Mouse (Mus musculus): Measurements from ENCODE around the gene Rab33b. TPM values are rescaled to one million over a fixed set of nuclear protein-coding genes. Genes with fewer than 3 reads are reported as not detected.

Gene Rab33b
- total and polyA plus RNA-seq, 2 experiments = 4.7 to 7.3 TPM

DNA sequence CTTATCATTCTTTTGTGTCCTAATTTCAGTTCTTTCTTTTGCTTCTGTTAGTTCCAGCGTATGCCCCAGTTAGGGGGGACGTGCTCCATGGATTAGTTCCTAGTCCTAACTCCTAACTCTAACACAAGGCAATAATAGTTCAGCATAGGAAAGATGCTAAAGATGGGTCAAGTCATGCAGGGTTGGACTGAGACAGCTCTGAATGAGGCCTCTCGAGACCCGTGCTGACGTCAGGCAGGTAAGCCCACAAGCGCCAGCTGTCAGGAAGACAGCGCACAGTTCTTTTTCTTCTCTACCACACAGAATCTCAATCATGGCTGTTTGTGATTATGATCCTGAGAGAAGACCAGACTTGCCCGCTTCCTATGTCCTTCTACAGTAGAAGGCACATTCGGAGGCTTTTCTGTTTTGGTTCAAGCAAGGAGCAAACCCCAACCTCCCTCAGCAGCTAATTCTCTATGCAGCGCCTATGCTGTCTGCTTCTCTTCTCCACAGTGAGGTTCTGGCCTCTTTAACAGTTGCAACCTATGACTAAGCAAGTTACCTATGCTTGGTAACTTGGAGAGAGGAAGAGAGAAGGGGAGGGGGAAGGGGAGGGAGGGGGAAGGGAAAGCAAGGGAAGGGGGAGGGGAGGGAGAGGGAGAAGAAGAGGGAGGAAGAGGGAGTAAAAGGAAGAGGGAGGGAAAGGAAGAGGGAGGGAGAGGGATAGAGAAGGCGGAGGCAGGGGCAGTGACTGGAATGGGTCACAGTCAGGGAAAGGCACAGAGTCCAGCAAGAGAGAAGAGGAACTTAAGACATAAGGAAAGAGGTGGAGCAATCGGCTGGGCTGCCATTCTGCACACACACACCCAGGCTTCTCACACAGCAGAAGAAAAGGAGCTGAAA lies 34.4 kb downstream of the Rab33b start:
- Histone ChIP-seq H3K9ac (ENCODE audit: low read depth, low read length) (no peak overlapping the region), H3K4me1 (ENCODE audit: control insufficient read depth, insufficient read depth, low read length) (no peaks in the 10 kb centered on the region), H3K4me3 (ENCODE audit: insufficient read depth, low read depth, low read length) (no peak overlapping the region), H3K27ac (replicated peaks; ENCODE audit: insufficient read depth, low read depth, low read length) (no peak overlapping the region), H3K79me2 (ENCODE audit: control insufficient read depth, insufficient read depth, low read length) (no peaks in the 10 kb centered on the region), H3K27me3 (ENCODE audit: control insufficient read depth, insufficient read depth, low read length) (no peaks in the 10 kb centered on the region), H3K36me3 (ENCODE audit: control insufficient read depth, insufficient read depth, low read length) (no peaks in the 10 kb centered on the region)
- no peak for DNase-seq (ENCODE audit: extremely low read depth, low read depth, low spot score)
- no peak for TF ChIP-seq CTCF (IDR thresholded peaks at IDR 0.05; ENCODE audit: low read depth, low read length)
- TF ChIP-seq POLR2A (IDR thresholded peaks at IDR 0.05; ENCODE audit: extremely low read depth, insufficient read depth, low read length) = no peak
- WGBS = 93% methylated on average over 12 of the region's 12 CpGs

DNA sequence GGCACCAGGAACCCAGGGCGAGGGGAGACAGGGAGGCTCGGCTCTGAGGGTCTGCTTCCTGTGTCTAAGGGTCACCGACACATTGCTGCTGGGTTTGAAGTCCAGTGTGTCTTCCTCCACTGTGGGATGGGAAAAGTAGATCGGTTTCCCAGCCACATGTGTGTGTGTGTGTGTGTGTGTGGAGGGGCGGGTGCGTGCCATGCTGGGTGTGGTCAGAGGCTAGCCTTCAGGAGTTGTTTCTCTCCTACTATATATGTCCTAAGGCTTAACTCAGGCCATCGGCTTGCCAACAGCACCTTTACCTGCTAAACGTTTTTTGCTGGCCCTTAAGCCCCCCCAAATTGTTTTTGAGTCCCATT lies 35.0 kb downstream of the Rab33b start:
- no peaks in the 10 kb centered on the region for H3K4me1 ChIP-seq (ENCODE audit: control insufficient read depth, insufficient read depth, low read length)
- no peak overlapping the region for H3K4me3 ChIP-seq (ENCODE audit: insufficient read depth, low read depth, low read length)
- no peak for DNase-seq (ENCODE audit: extremely low read depth, low read depth, low spot score)
- no peak overlapping the region for H3K9ac ChIP-seq (ENCODE audit: low read depth, low read length)
- no peaks in the 10 kb centered on the region for H3K27me3 ChIP-seq (ENCODE audit: control insufficient read depth, insufficient read depth, low read length)
- no peak overlapping the region for H3K27ac ChIP-seq (replicated peaks; ENCODE audit: insufficient read depth, low read depth, low read length)
- TF ChIP-seq CTCF (IDR thresholded peaks at IDR 0.05; ENCODE audit: low read depth, low read length) (no peak), POLR2A (IDR thresholded peaks at IDR 0.05; ENCODE audit: extremely low read depth, insufficient read depth, low read length) (no peak)
- WGBS = 73% methylated on average over 8 of the region's 8 CpGs
- H3K36me3 ChIP-seq (ENCODE audit: control insufficient read depth, insufficient read depth, low read length) = no peaks in the 10 kb centered on the region
- no peaks in the 10 kb centered on the region for H3K79me2 ChIP-seq (ENCODE audit: control insufficient read depth, insufficient read depth, low read length)

DNA sequence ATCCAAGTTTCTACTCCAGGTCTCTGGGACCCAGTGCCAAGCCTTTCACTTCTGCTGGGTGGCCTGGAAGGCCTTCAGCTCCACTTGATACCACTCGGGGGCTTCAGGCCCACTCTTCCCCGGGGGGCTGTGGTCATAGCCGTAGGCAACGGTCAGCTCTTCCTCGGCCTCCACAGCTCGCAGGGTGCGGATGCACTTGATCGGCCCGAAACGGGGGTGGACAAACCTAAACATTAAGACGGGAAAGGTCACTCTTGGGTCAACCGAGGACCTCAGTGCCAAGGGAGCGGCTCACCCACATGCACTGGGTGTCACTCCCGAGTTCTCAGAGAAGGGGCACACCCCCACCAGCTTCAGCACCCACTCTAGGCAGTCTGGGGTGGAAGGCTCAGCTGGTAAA lies 37.5 kb downstream of the Rab33b start:
- H3K36me3 ChIP-seq (ENCODE audit: control insufficient read depth, insufficient read depth, low read length) = no peaks in the 10 kb centered on the region
- no peaks in the 10 kb centered on the region for H3K4me1 ChIP-seq (ENCODE audit: control insufficient read depth, insufficient read depth, low read length)
- H3K79me2 ChIP-seq (ENCODE audit: control insufficient read depth, insufficient read depth, low read length) = no peaks in the 10 kb centered on the region
- H3K27ac ChIP-seq (replicated peaks; ENCODE audit: insufficient read depth, low read depth, low read length) = no peak overlapping the region
- H3K4me3 ChIP-seq (ENCODE audit: insufficient read depth, low read depth, low read length) = no peak overlapping the region
- no peaks in the 10 kb centered on the region for H3K27me3 ChIP-seq (ENCODE audit: control insufficient read depth, insufficient read depth, low read length)
- DNase-seq (ENCODE audit: extremely low read depth, low read depth, low spot score) = no peak
- no peak overlapping the region for H3K9ac ChIP-seq (ENCODE audit: low read depth, low read length)
- TF ChIP-seq CTCF (IDR thresholded peaks at IDR 0.05; ENCODE audit: low read depth, low read length) = no peak
- no peak for TF ChIP-seq POLR2A (IDR thresholded peaks at IDR 0.05; ENCODE audit: extremely low read depth, insufficient read depth, low read length)
- 95% methylated on average over 14 of the region's 14 CpGs for WGBS

DNA sequence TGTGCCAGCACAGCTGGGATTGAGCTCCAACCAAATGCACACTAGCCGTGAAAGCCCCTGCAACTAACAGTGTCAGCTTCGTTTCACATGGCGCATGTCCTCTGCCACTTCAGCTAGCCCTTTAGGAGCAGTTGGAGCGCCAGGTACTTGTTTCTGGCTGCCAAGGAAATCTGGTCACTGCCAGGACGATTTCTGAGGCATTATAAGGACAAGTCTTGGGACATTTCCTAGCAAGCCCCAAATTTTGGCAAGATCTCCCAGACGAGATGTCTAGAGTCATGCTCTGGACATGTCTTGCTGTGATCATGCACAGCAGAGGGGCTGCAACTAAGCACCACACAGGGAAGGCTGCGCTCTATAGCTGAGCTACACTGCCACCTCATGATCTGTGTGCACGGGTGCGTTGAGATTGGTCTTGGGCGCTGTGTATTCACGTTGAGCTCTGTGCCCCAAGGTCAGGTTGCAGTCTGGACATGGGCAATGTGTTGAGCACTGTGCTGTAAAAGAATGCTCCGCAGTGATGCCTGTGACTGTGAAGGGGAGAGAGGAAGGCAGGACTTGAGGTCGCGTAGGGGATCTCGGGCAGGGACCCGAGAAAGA lies 41.6 kb downstream of the Rab33b start:
- H3K27me3 ChIP-seq (ENCODE audit: control insufficient read depth, insufficient read depth, low read length) = no peaks in the 10 kb centered on the region
- H3K36me3 ChIP-seq (ENCODE audit: control insufficient read depth, insufficient read depth, low read length) = no peaks in the 10 kb centered on the region
- H3K9ac ChIP-seq (ENCODE audit: low read depth, low read length) = no peak overlapping the region
- H3K79me2 ChIP-seq (ENCODE audit: control insufficient read depth, insufficient read depth, low read length) = no peaks in the 10 kb centered on the region
- H3K4me1 ChIP-seq (ENCODE audit: control insufficient read depth, insufficient read depth, low read length) = no peaks in the 10 kb centered on the region
- H3K4me3 ChIP-seq (ENCODE audit: insufficient read depth, low read depth, low read length) = no peak overlapping the region
- 89% methylated on average over 16 of the region's 16 CpGs for WGBS
- H3K27ac ChIP-seq (replicated peaks; ENCODE audit: insufficient read depth, low read depth, low read length) = no peak overlapping the region
- no peak for TF ChIP-seq POLR2A (IDR thresholded peaks at IDR 0.05; ENCODE audit: extremely low read depth, insufficient read depth, low read length)
- no peak for TF ChIP-seq CTCF (IDR thresholded peaks at IDR 0.05; ENCODE audit: low read depth, low read length)
- no peak for DNase-seq (ENCODE audit: extremely low read depth, low read depth, low spot score)

DNA sequence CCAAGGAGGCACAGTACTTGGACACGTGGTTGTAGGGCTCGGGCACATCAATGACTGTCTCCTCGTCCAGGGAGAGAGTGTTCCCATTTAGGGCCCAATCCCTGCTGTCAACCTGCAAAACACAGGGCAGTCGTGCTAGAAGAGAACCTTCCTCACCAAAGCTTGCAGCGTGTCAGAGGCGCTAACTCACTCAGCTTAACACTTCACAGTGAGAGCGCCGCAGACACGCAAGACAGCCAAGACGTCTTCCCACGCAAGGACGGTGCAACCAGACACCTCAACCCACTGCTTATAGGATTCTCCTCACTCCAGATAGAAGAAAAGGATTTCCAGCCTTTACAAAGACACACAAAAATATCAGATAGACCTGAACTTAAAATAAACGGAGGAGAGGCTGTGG lies 43.2 kb downstream of the Rab33b start:
- no peak for TF ChIP-seq POLR2A (IDR thresholded peaks at IDR 0.05; ENCODE audit: extremely low read depth, insufficient read depth, low read length)
- no peak for TF ChIP-seq CTCF (IDR thresholded peaks at IDR 0.05; ENCODE audit: low read depth, low read length)
- H3K27me3 ChIP-seq (ENCODE audit: control insufficient read depth, insufficient read depth, low read length) = no peaks in the 10 kb centered on the region
- peaks cover 4% of the 10 kb centered on the region; the same call in 1 of the 2 replicates for H3K4me1 ChIP-seq (ENCODE audit: control insufficient read depth, insufficient read depth, low read length)
- no peaks in the 10 kb centered on the region for H3K79me2 ChIP-seq (ENCODE audit: control insufficient read depth, insufficient read depth, low read length)
- no peak for DNase-seq (ENCODE audit: extremely low read depth, low read depth, low spot score)
- H3K27ac ChIP-seq (replicated peaks; ENCODE audit: insufficient read depth, low read depth, low read length) = no peak overlapping the region
- no peak overlapping the region for H3K4me3 ChIP-seq (ENCODE audit: insufficient read depth, low read depth, low read length)
- no peak overlapping the region for H3K9ac ChIP-seq (ENCODE audit: low read depth, low read length)
- 95% methylated on average over 13 of the region's 13 CpGs for WGBS
- no peaks in the 10 kb centered on the region; the same call in 1 of the 2 replicates for H3K36me3 ChIP-seq (ENCODE audit: control insufficient read depth, insufficient read depth, low read length)

Measured in liver, adult 2 months (tissue).